Mouse (Mus musculus) left cerebral cortex, postnatal 14 days (tissue): ENCODE data around the gene Zfp319. TPM values are rescaled to one million over a fixed set of nuclear protein-coding genes. Genes with fewer than 3 reads are reported as not detected.

Experiments
- DNase-seq, 2 experiments: peaks; one replicate each; pipeline ENCODE4 v3.0.0; 2021 to 2022; ENCODE audit warnings: low spot score in 2 of 2, mixed read lengths in 1 of 2
- intact Hi-C: fragments of 180-260 bp; cut with DNase I; formaldehyde crosslinking; loops from one replicate; pipeline ENCODE4 v1.15.1; 2025
- total RNA-seq, 2 experiments: library from RNA; stranded (reverse); gene quantifications; 2 replicates each; pipeline ENCODE4 v1.2.3; 2021

Gene Zfp319
- total RNA-seq, 2 experiments from 2014 or later: 16.1 to 16.3 TPM

GRCm38 (mm10) chr8:95352871-95353866, 21.4 kb upstream of the Zfp319 start:
- intact Hi-C loops: loop anchor here (2.0 to 5.0 kb wide), 2 partner anchors 82 to 134 kb away; partner anchors contain the start of gene Cfap20
- DNase-seq: peak; percentile 14 to 22

GRCm38 (mm10) chr8:95352151-95352870, 20.6 kb upstream of the Zfp319 start, which contains the start of gene Mmp15:
Gene Mmp15, plus strand, starts transcription at chr8:95352268.
- DNase-seq: peak; percentile 49 to 67
- intact Hi-C loops: loop anchor here (2.0 to 5.0 kb wide), 2 partner anchors 82 to 135 kb away; partner anchors contain the start of gene Cfap20

- intact Hi-C loops: loop anchor here (5.0 kb wide), 1 partner anchor 136 kb away; no protein-coding TSS in a partner anchor
- peak in 1 of 2 experiments; percentile 61 for DNase-seq
These were observed 19.7 kb upstream of the Zfp319 start for GRCm38 (mm10) chr8:95351461-95351860.

GRCm38 (mm10) chr8:95348811-95349630, 17.3 kb upstream of the Zfp319 start:
- DNase-seq: peak; percentile 90 to 91
- intact Hi-C loops: loop anchor here (5.0 kb wide), 3 partner anchors 103 to 348 kb away; no protein-coding TSS in a partner anchor

GRCm38 (mm10) chr8:95348356-95348755, 16.6 kb upstream of the Zfp319 start:
- no peak for DNase-seq
- intact Hi-C loops: loop anchor here (5.0 kb wide), 3 partner anchors 104 to 349 kb away; no protein-coding TSS in a partner anchor

GRCm38 (mm10) chr8:95346643-95347545, 15.1 kb upstream of the Zfp319 start:
- intact Hi-C loops: loop anchor here (5.0 kb wide), 3 partner anchors 105 to 350 kb away; no protein-coding TSS in a partner anchor
- peak; percentile 90 to 94 for DNase-seq

- no peak for DNase-seq
- intact Hi-C loops: loop anchor here (5.0 kb wide), 3 partner anchors 108 to 353 kb away; no protein-coding TSS in a partner anchor
These were observed 12.9 kb upstream of the Zfp319 start for GRCm38 (mm10) chr8:95344668-95345067.

- DNase-seq: no peak
- intact Hi-C loops: no loop called here
These were observed 10.0 kb upstream of the Zfp319 start for GRCm38 (mm10) chr8:95341721-95342120.

- intact Hi-C loops: no loop called here
These were observed 4.6 kb upstream of the Zfp319 start for GRCm38 (mm10) chr8:95336363-95336762.

GRCm38 (mm10) chr8:95335706-95336105, 4.0 kb upstream of the Zfp319 start:
- DNase-seq: no peak
- intact Hi-C loops: no loop called here

More at GRCm38 (mm10) chr8:95336363-95336762, 4.6 kb upstream of the Zfp319 start:
- no peak for DNase-seq

GRCm38 (mm10) chr8:95332437-95333199, 868 bp upstream of the Zfp319 start:
- intact Hi-C loops: no loop called here
- DNase-seq: no peak

- intact Hi-C loops: loop anchor here (1.0 kb wide), 1 partner anchor 77 kb away; no protein-coding TSS in a partner anchor
- DNase-seq: no peak
These were observed 512 bp downstream of the Zfp319 start for GRCm38 (mm10) chr8:95331156-95331719.

GRCm38 (mm10) chr8:95330367-95330766, 1.4 kb downstream of the Zfp319 start:
- DNase-seq: no peak
- intact Hi-C loops: no loop called here

GRCm38 (mm10) chr8:95327866-95328465, 3.8 kb downstream of the Zfp319 start:
- DNase-seq: no peak
- intact Hi-C loops: no loop called here

GRCm38 (mm10) chr8:95326822-95327221, 4.9 kb downstream of the Zfp319 start:
- intact Hi-C loops: no loop called here
- DNase-seq: no peak

- DNase-seq: no peak
These were observed 7.1 kb downstream of the Zfp319 start for GRCm38 (mm10) chr8:95324646-95325045.

More at GRCm38 (mm10) chr8:95324646-95325045, 7.1 kb downstream of the Zfp319 start:
- intact Hi-C loops: no loop called here
